Mouse (Mus musculus) bone marrow macrophage, adult 2 months (primary cell): ENCODE data around the gene Gja5.

Experiments used
- CTCF ChIP-seq: IDR thresholded peaks from 2 replicates; pipeline ENCODE4 v1.5.1; 2012; ENCODE audit warnings: low read depth, mild to moderate bottlenecking, low read length, moderate library complexity
- POLR2A ChIP-seq: IDR thresholded peaks from 2 replicates; pipeline ENCODE4 v1.6.1; 2012; ENCODE audit warnings: mild to moderate bottlenecking, low read depth, low read length, borderline replicate concordance

DNA sequence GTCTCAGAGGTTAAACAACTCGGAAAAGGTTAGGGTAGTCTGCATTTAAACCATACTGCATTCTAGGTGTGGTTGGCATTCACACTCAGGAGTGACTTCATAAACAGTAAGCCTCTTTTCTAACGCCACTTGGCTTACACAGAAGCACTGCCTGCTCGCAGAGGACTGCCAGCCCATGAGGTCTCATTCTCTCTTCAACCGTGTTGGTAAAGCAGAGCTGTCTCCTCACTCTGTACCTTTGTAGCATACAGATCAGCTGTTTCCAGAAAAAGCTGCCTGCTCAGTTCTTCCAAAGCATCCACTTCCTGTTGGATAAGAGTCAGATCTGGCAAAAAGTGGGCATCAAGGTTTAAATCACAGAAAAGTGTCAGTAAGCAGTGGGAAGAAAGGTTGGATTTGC lies 24.1 kb upstream of the Gja5 start:
- no peak for TF ChIP-seq POLR2A
- TF ChIP-seq CTCF, result no peak
